Mouse (Mus musculus): ENCODE data around the gene Lrrn3. TPM values are rescaled to one million over a fixed set of nuclear protein-coding genes. Genes with fewer than 3 reads are reported as not detected.

Gene Lrrn3
- polyA plus RNA-seq (2017; shearing (Covaris generic)): 3.0 TPM

DNA sequence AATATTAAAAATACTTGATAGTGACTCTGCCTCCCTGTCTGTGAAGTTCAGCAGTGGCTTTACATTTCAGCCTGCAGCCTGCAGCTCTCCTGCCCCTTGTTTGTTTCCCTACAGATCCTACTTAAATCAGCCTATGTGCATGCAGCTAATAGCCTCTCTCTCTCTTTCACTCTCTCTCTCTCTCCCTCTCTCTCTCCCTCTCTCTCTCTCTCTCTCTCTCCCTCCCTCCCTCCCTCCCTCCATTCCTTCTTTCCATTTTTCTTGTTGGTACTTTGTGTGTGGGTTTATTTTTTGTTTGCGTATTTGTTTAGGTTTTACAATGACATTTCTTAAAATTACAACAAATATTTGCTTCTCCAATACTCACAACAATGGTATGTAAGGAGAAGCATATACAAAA is at the start of gene Lrrn3:
Gene Lrrn3 (minus strand): TSS at position 101 of the 400 bp plus-strand sequence.

All from CD4-positive, CD25-positive, alpha-beta regulatory T cell, adult 9 weeks (primary cell).